Mouse (Mus musculus) central nervous system, embryonic 18 days (tissue): Measurements from ENCODE around the gene Setd2. TPM values are rescaled to one million over a fixed set of nuclear protein-coding genes. Genes with fewer than 3 reads are reported as not detected.

ENCODE experiments used
- polyA plus RNA-seq: library from polyadenylated mRNA; depleted of rRNA; stranded (reverse); fragments of >200 nt; gene quantifications from 2 replicates; pipeline ENCODE4 v1.2.3, GENCODE M21; 2012; rRNA removed

Setd2 gene
- 77.3 and 80.6 TPM in 2 replicates for polyA plus RNA-seq

GRCm38 (mm10) chr9:110532538-110533291 lies at the start of gene Setd2:
Gene Setd2, plus strand, starts transcription at chr9:110532597.

GRCm38 (mm10) chr9:110624361-110625166 lies 92.2 kb downstream of the Setd2 start, which contains the start of gene Nradd:
Gene Nradd, minus strand, starts transcription at chr9:110624452.

GRCm38 (mm10) chr9:110653655-110654461 lies 121.5 kb downstream of the Setd2 start, which contains the start of gene Nbeal2:
Gene Nbeal2, minus strand, starts transcription at chr9:110654161.

DNA sequence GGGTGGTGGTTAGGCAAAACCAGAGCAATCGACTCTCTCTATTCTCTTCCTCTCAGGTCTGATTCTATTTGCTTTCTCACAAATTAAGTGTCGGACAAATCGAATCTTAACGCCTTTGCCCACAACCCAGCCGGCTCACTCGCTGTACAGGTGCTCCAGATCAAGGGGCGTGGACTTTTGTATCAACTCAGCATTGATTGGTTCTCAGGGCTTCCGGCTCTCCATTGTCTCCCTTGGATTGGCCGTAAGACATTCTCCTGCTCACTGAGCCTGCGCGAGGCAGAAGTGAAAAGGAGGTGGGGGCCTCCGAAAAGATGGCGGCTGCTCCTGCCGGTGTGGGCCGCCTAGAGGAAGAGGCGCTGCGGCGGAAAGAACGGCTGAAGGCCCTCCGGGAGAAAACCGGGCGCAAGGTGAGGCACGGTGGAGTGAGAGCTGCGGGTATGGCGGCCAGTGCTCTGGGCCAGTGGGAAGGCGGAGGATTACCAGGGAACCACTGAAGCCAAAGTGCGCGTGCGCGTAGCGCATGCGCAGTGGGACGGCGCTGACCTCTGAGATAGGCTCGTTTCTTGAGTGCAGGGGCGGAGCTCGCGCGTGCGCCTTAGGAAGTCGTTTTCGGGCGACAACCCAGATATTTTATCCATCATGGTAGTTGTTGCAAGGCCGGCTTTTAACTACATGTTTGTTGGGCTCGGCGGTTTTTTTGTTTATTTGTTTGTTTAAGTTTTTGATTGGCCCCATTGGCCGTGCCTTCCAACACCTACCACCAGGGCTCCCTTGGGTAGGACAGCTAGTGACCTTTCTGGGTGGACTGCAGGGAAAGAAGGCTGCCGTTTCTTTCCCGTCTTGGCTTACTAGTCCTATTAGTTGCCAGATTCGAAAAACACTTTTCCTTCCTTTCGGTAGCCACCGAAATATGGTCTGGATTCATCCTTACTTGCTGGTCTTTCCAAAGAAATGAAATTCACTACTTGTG lies 124.1 kb downstream of the Setd2 start, which contains the start of gene Ccdc12:
Ccdc12 (plus strand) TSS at position 255 of the 973 bp plus-strand sequence.

Other genes starting within 250 kb of the Setd2 start
- 41.7 and 43.5 TPM in 2 replicates for gene Elp6, start 227.4 kb upstream of the Setd2 start, polyA plus RNA-seq
- 26.9 and 35.5 TPM in 2 replicates for gene Scap, start 199.3 kb upstream of the Setd2 start, polyA plus RNA-seq
- 35.1 and 41.8 TPM in 2 replicates for gene Ptpn23, start 124.4 kb upstream of the Setd2 start, polyA plus RNA-seq
- 0.21 and 1.4 TPM in 2 replicates for gene Ngp, start 112.8 kb upstream of the Setd2 start, polyA plus RNA-seq
- 48.6 and 48.9 TPM in 2 replicates for gene Klhl18, start 55.9 kb upstream of the Setd2 start, polyA plus RNA-seq
- 3.6 and 4.3 TPM in 2 replicates for gene Kif9, start 55.6 kb upstream of the Setd2 start, polyA plus RNA-seq
- gene Nradd, start 91.9 kb downstream of the Setd2 start, polyA plus RNA-seq: 24.7 and 27.6 TPM in 2 replicates
- 16.4 and 16.6 TPM in 2 replicates for gene Nbeal2, start 121.6 kb downstream of the Setd2 start, polyA plus RNA-seq
- 82.1 and 85.3 TPM in 2 replicates for gene Ccdc12, start 123.9 kb downstream of the Setd2 start, polyA plus RNA-seq
- 0.73 and 8.6 TPM in 2 replicates for gene Myl3, start 209.3 kb downstream of the Setd2 start, polyA plus RNA-seq
- 15.0 and 20.5 TPM in 2 replicates for gene Pth1r, start 214.5 kb downstream of the Setd2 start, polyA plus RNA-seq